Mouse (Mus musculus) lung, postnatal 0 days (tissue): ENCODE data around the gene Medag. TPM values are rescaled to one million over a fixed set of nuclear protein-coding genes. Genes with fewer than 3 reads are reported as not detected.

Experiments
- ATAC-seq: fragments of 200-750 bp; cut with Nextera tagmentation; 2 replicates; pipeline ENCODE4 v1.8.0; 2017; ENCODE audit warnings: moderate library complexity
- DNase-seq: peaks from one replicate; pipeline ENCODE4 v3.0.0-alpha.2; 2016; ENCODE audit warnings: low spot score
- H3K27ac ChIP-seq: fragments of 300-500 bp; sonication (generic); 2 replicates; pipeline ENCODE4 v1.5.1; 2014; ENCODE audit warnings: antibody characterized with exemption, mild to moderate bottlenecking, low read length, mixed read lengths
- H3K27me3 ChIP-seq: fragments of 300-500 bp; sonication (generic); replicated peaks from 2 replicates; pipeline ENCODE4 v1.6.1; 2014; ENCODE audit warnings: low read length, mixed read lengths; ENCODE audit not compliant: insufficient read depth
- H3K36me3 ChIP-seq: fragments of 300-500 bp; sonication (generic); 2 replicates; pipeline ENCODE4 v1.6.1; 2014; ENCODE audit warnings: low read length, mixed read lengths; ENCODE audit not compliant: insufficient read depth
- H3K4me1 ChIP-seq: fragments of 300-500 bp; sonication (generic); 2 replicates; pipeline ENCODE4 v1.6.1; 2014; ENCODE audit warnings: antibody characterized with exemption, low read depth, low read length, mixed read lengths; ENCODE audit not compliant: insufficient read depth
- H3K4me2 ChIP-seq: fragments of 300-500 bp; sonication (generic); replicated peaks from 2 replicates; pipeline ENCODE4 v1.6.1; 2014; ENCODE audit warnings: low read depth, mild to moderate bottlenecking, low read length, moderate library complexity, mixed read lengths
- H3K4me3 ChIP-seq: fragments of 300-500 bp; sonication (generic); 2 replicates; pipeline ENCODE4 v1.5.1; 2014; ENCODE audit warnings: low read depth, low read length
- H3K9ac ChIP-seq: fragments of 300-500 bp; sonication (generic); replicated peaks from 2 replicates; pipeline ENCODE4 v1.6.1; 2014; ENCODE audit warnings: low read depth, mild to moderate bottlenecking
- H3K9me3 ChIP-seq: fragments of 300-500 bp; sonication (generic); 2 replicates; pipeline ENCODE4 v1.6.1; 2016; ENCODE audit warnings: low read length, mixed read lengths
- CTCF ChIP-seq: IDR thresholded peaks from 2 replicates; pipeline ENCODE4 v1.5.1; 2016; ENCODE audit warnings: antibody characterized with exemption, mild to moderate bottlenecking
- EP300 ChIP-seq: IDR thresholded peaks from 2 replicates; pipeline ENCODE4 v1.6.1; 2016; ENCODE audit warnings: antibody characterized with exemption, mild to moderate bottlenecking, control low read depth
- WGBS: fragments of 180-500 bp; shearing (Covaris S2); extraction: QIAGEN DNeasy Blood & Tissue Kit; methylation state at CpG from one replicate; pipeline ENCODE4 v1.1.7; 2014; 5-methylcytosine and 5-hydroxymethylcytosine counted together
- polyA plus RNA-seq: library from polyadenylated mRNA; unstranded; fragments of >200 nt; fragmentation: Nextera tagmentation; extraction: Ambion mirVana; gene quantifications from 2 replicates; pipeline ENCODE4 v1.2.1, GENCODE M21; 2015

The Medag gene
- polyA plus RNA-seq, 1 experiment from 2014 or later: 2.0 TPM

- ATAC-seq: no peak
- no peaks in the 10 kb centered on the region for H3K36me3 ChIP-seq
- 85% methylated on average over 3 of the region's 3 CpGs for WGBS
- H3K4me1 ChIP-seq: no peaks in the 10 kb centered on the region
- no peak overlapping the region for H3K4me3 ChIP-seq
- H3K4me2 ChIP-seq: no peak overlapping the region
- no peak for DNase-seq
- TF ChIP-seq CTCF: no peak
- TF ChIP-seq EP300: no peak
- H3K9me3 ChIP-seq: no peaks in the 10 kb centered on the region
- H3K27me3 ChIP-seq: no peaks in the 10 kb centered on the region
- H3K9ac ChIP-seq: no peak overlapping the region
- no peak overlapping the region for H3K27ac ChIP-seq
These were observed 15.0 kb downstream of the Medag start for GRCm38 (mm10) chr5:149426525-149426924.

- Histone ChIP-seq H3K4me2 (no peak overlapping the region), H3K9me3 (no peaks in the 10 kb centered on the region), H3K4me1 (no peaks in the 10 kb centered on the region), H3K27ac (no peak overlapping the region), H3K36me3 (no peaks in the 10 kb centered on the region), H3K4me3 (no peak overlapping the region), H3K9ac (no peak overlapping the region), H3K27me3 (no peaks in the 10 kb centered on the region)
- ATAC-seq (no peak), DNase-seq (no peak)
- WGBS: 90% methylated on average over 8 of the region's 8 CpGs
- no peak for TF ChIP-seq EP300
- no peak for TF ChIP-seq CTCF
These were observed 15.9 kb downstream of the Medag start for GRCm38 (mm10) chr5:149427277-149428060.

- Histone ChIP-seq H3K27me3 (no peaks in the 10 kb centered on the region), H3K36me3 (no peaks in the 10 kb centered on the region), H3K9me3 (no peaks in the 10 kb centered on the region), H3K4me2 (no peak overlapping the region), H3K9ac (no peak overlapping the region), H3K4me3 (no peak overlapping the region), H3K27ac (no peak overlapping the region), H3K4me1 (no peaks in the 10 kb centered on the region)
- DNase-seq: peak; percentile 22
- TF ChIP-seq CTCF (peak; percentile 18; the same call in 1 of the 2 replicates), EP300 (no peak)
- peak; percentile 28; the same call in 1 of the 2 replicates for ATAC-seq
- WGBS: 13% methylated on average over 6 of the region's 6 CpGs
These were observed 16.8 kb downstream of the Medag start for GRCm38 (mm10) chr5:149428347-149428746.

- Histone ChIP-seq H3K4me1 (no peaks in the 10 kb centered on the region), H3K27ac (no peak overlapping the region), H3K9ac (no peak overlapping the region), H3K36me3 (no peaks in the 10 kb centered on the region), H3K9me3 (no peaks in the 10 kb centered on the region), H3K4me3 (no peak overlapping the region), H3K27me3 (no peaks in the 10 kb centered on the region), H3K4me2 (no peak overlapping the region)
- TF ChIP-seq EP300 (no peak), CTCF (no peak; the same call in 1 of the 2 replicates)
- ATAC-seq (peak; percentile 84), DNase-seq (peak; percentile 70)
- 33% methylated on average over 2 of the region's 2 CpGs for WGBS
These were observed 17.3 kb downstream of the Medag start for GRCm38 (mm10) chr5:149428810-149429255.

- no peak overlapping the region for H3K4me3 ChIP-seq
- TF ChIP-seq EP300: no peak
- no peak for TF ChIP-seq CTCF
- no peaks in the 10 kb centered on the region for H3K36me3 ChIP-seq
- H3K9me3 ChIP-seq: no peaks in the 10 kb centered on the region
- H3K27ac ChIP-seq: no peak overlapping the region
- no peaks in the 10 kb centered on the region for H3K4me1 ChIP-seq
- H3K27me3 ChIP-seq: no peaks in the 10 kb centered on the region
- ATAC-seq: no peak
- no peak for DNase-seq
- H3K4me2 ChIP-seq: no peak overlapping the region
- 50% methylated on average over 4 of the region's 4 CpGs for WGBS
- H3K9ac ChIP-seq: no peak overlapping the region
These were observed 18.0 kb downstream of the Medag start for GRCm38 (mm10) chr5:149429541-149429940.

- no peaks in the 10 kb centered on the region for H3K9me3 ChIP-seq
These were observed 19.4 kb downstream of the Medag start for GRCm38 (mm10) chr5:149430943-149431342.

More at GRCm38 (mm10) chr5:149430943-149431342, 19.4 kb downstream of the Medag start:
- no peaks in the 10 kb centered on the region for H3K36me3 ChIP-seq
- WGBS: 82% methylated on average over 3 of the region's 3 CpGs
- no peak overlapping the region for H3K9ac ChIP-seq
- ATAC-seq (no peak), DNase-seq (no peak)
- H3K27me3 ChIP-seq: no peaks in the 10 kb centered on the region
- no peaks in the 10 kb centered on the region for H3K4me1 ChIP-seq
- H3K4me3 ChIP-seq: no peak overlapping the region
- no peak overlapping the region for H3K4me2 ChIP-seq
- H3K27ac ChIP-seq: no peak overlapping the region
- TF ChIP-seq CTCF (no peak), EP300 (no peak)
